Mouse (Mus musculus) MEL (cell line): Measurements from ENCODE around the gene Pde3a. TPM values are rescaled to one million over a fixed set of nuclear protein-coding genes. Genes with fewer than 3 reads are reported as not detected.

Experiments used
- DNase-seq: peaks from one replicate; pipeline ENCODE4 v3.0.0; 2011; ENCODE audit warnings: low read depth, low spot score
- H3K27ac ChIP-seq: 2 replicates; pipeline ENCODE4 v1.5.1; 2012; ENCODE audit warnings: low read depth, mild to moderate bottlenecking, control low read depth, low read length, moderate library complexity; ENCODE audit not compliant: control insufficient read depth
- H3K27me3 ChIP-seq, 2 experiments: fragments of 150-350 bp in 1 of 2; sonication (generic) in 1 of 2; 2 replicates each; pipeline ENCODE4 v1.6.1; 2012; ENCODE audit warnings: low read length in 2 of 2, mild to moderate bottlenecking in 2 of 2, improper control_type of control experiment in 1 of 2, moderate library complexity in 1 of 2; ENCODE audit not compliant: insufficient read depth in 2 of 2, control insufficient read depth in 1 of 2
- H3K36me3 ChIP-seq, 2 experiments: 2 replicates each; pipeline ENCODE4 v1.6.1; 2012 to 2014; ENCODE audit warnings: low read length in 2 of 2, improper control_type of control experiment in 1 of 2, inconsistent platforms in 1 of 2, mild to moderate bottlenecking in 1 of 2; ENCODE audit not compliant: insufficient read depth in 2 of 2, control insufficient read depth in 1 of 2
- H3K4me1 ChIP-seq, 2 experiments: fragments of 150-350 bp in 1 of 2; sonication (generic) in 1 of 2; 2 replicates each; pipeline ENCODE4 v1.6.1; 2012; ENCODE audit warnings: low read length in 2 of 2, improper control_type of control experiment in 1 of 2, mild to moderate bottlenecking in 1 of 2; ENCODE audit not compliant: insufficient read depth in 2 of 2, control insufficient read depth in 1 of 2
- H3K4me3 ChIP-seq, 2 experiments: fragments of 150-350 bp in 1 of 2; sonication (generic) in 1 of 2; 2 replicates each; pipeline ENCODE4 v1.5.1; 2012; ENCODE audit warnings: low read depth in 2 of 2, low read length in 2 of 2, mild to moderate bottlenecking in 2 of 2, moderate library complexity in 2 of 2, control low read depth in 1 of 2, improper control_type of control experiment in 1 of 2; ENCODE audit not compliant: control insufficient read depth in 1 of 2, insufficient read depth in 1 of 2
- H3K79me2 ChIP-seq: 2 replicates; pipeline ENCODE4 v1.6.1; 2012; ENCODE audit warnings: mild to moderate bottlenecking, low read length, moderate library complexity; ENCODE audit not compliant: control insufficient read depth, poor library complexity, insufficient read depth
- H3K9ac ChIP-seq: 2 replicates; pipeline ENCODE4 v1.6.1; 2012; ENCODE audit warnings: low read depth, mild to moderate bottlenecking, control low read depth, low read length, moderate library complexity; ENCODE audit not compliant: control insufficient read depth, poor library complexity, severe bottlenecking
- H3K9me3 ChIP-seq: fragments of 150-350 bp; sonication (generic); replicated peaks from 2 replicates; pipeline ENCODE4 v1.6.1; 2012; ENCODE audit warnings: mild to moderate bottlenecking, low read length, improper control_type of control experiment, moderate library complexity; ENCODE audit not compliant: insufficient read depth
- BHLHE40 ChIP-seq: IDR thresholded peaks from 2 replicates; pipeline ENCODE4 v1.6.1; 2012; ENCODE audit warnings: low read depth, mild to moderate bottlenecking, inconsistent platforms, low read length, improper control_type of control experiment, borderline replicate concordance
- CHD1 ChIP-seq: IDR thresholded peaks from 2 replicates; pipeline ENCODE4 v1.6.1; 2012; ENCODE audit warnings: low read depth, mild to moderate bottlenecking, inconsistent platforms, low read length, improper control_type of control experiment
- CHD2 ChIP-seq: IDR thresholded peaks from 2 replicates; pipeline ENCODE4 v1.6.1; 2011; ENCODE audit warnings: low read length, improper control_type of control experiment
- E2F4 ChIP-seq: IDR thresholded peaks from 2 replicates; pipeline ENCODE4 v1.6.1; 2011; ENCODE audit warnings: low read depth, low read length, improper control_type of control experiment, borderline replicate concordance
- ELF1 ChIP-seq: IDR thresholded peaks from 2 replicates; pipeline ENCODE4 v1.6.1; 2014; ENCODE audit warnings: low read depth, mild to moderate bottlenecking, inconsistent platforms, low read length, improper control_type of control experiment, moderate library complexity
- EP300 ChIP-seq, 2 experiments: IDR thresholded peaks; 2 replicates each; pipeline ENCODE4 v1.6.1; 2011; ENCODE audit warnings: improper control_type of control experiment in 2 of 2, low read length in 2 of 2, low read depth in 1 of 2, mild to moderate bottlenecking in 1 of 2
- ETS1 ChIP-seq: IDR thresholded peaks from 2 replicates; pipeline ENCODE4 v1.6.1; 2012; ENCODE audit warnings: low read depth, mild to moderate bottlenecking, inconsistent platforms, low read length, improper control_type of control experiment, moderate library complexity
- GABPA ChIP-seq: IDR thresholded peaks from 2 replicates; pipeline ENCODE4 v1.6.1; 2012; ENCODE audit warnings: low read depth, mild to moderate bottlenecking, inconsistent platforms, low read length, improper control_type of control experiment, moderate library complexity
- GATA1 ChIP-seq: IDR thresholded peaks from 2 replicates; pipeline ENCODE4 v1.6.1; 2011; ENCODE audit warnings: low read depth, low read length, improper control_type of control experiment
- HCFC1 ChIP-seq: IDR thresholded peaks from 2 replicates; pipeline ENCODE4 v1.6.1; 2012; ENCODE audit warnings: low read depth, mild to moderate bottlenecking, inconsistent platforms, low read length, improper control_type of control experiment, moderate library complexity
- JUND ChIP-seq: IDR thresholded peaks from 2 replicates; pipeline ENCODE4 v1.6.1; 2011; ENCODE audit warnings: low read depth, mild to moderate bottlenecking, improper control_type of control experiment, low read length
- MAX ChIP-seq: IDR thresholded peaks from 2 replicates; pipeline ENCODE4 v1.6.1; 2011; ENCODE audit warnings: low read length, improper control_type of control experiment
- MAZ ChIP-seq: IDR thresholded peaks from 2 replicates; pipeline ENCODE4 v1.6.1; 2012; ENCODE audit warnings: low read depth, mild to moderate bottlenecking, inconsistent platforms, low read length, improper control_type of control experiment
- MEF2A ChIP-seq: IDR thresholded peaks from 2 replicates; pipeline ENCODE4 v1.6.1; 2014; ENCODE audit warnings: low read depth, mild to moderate bottlenecking, inconsistent platforms, low read length, improper control_type of control experiment; ENCODE audit not compliant: poor library complexity, insufficient replicate concordance, severe bottlenecking; ENCODE audit errors: extremely low read depth
- MXI1 ChIP-seq: IDR thresholded peaks from 2 replicates; pipeline ENCODE4 v1.6.1; 2011; ENCODE audit warnings: mild to moderate bottlenecking, low read depth, low read length, improper control_type of control experiment
- MYB ChIP-seq: IDR thresholded peaks from 2 replicates; pipeline ENCODE4 v1.6.1; 2011; ENCODE audit warnings: mild to moderate bottlenecking, low read depth, low read length, improper control_type of control experiment
- NRF1 ChIP-seq: IDR thresholded peaks from 2 replicates; pipeline ENCODE4 v1.6.1; 2014; ENCODE audit warnings: low read depth, mild to moderate bottlenecking, inconsistent platforms, low read length, improper control_type of control experiment, moderate library complexity; ENCODE audit not compliant: poor library complexity, insufficient read depth, severe bottlenecking
- POLR2A ChIP-seq, 2 experiments: IDR thresholded peaks; 2 replicates each; pipeline ENCODE4 v1.6.1; 2011 to 2012; ENCODE audit warnings: low read length in 2 of 2, mild to moderate bottlenecking in 2 of 2, control low read depth in 1 of 2, improper control_type of control experiment in 1 of 2, low read depth in 1 of 2, moderate library complexity in 1 of 2; ENCODE audit not compliant: control insufficient read depth in 1 of 2, insufficient read depth in 1 of 2, poor library complexity in 1 of 2
- POLR2AphosphoS5 ChIP-seq: IDR thresholded peaks from 2 replicates; pipeline ENCODE4 v1.6.1; 2012; ENCODE audit warnings: low read depth, borderline replicate concordance, mild to moderate bottlenecking, inconsistent platforms, low read length, moderate library complexity, mixed read lengths
- RCOR1 ChIP-seq: IDR thresholded peaks from 2 replicates; pipeline ENCODE4 v1.6.1; 2012; ENCODE audit warnings: low read depth, mild to moderate bottlenecking, inconsistent platforms, low read length, improper control_type of control experiment
- SMC3 ChIP-seq: IDR thresholded peaks from 2 replicates; pipeline ENCODE4 v1.6.1; 2011; ENCODE audit warnings: low read depth, low read length, improper control_type of control experiment
- TBP ChIP-seq: IDR thresholded peaks from 2 replicates; pipeline ENCODE4 v1.8.0; 2011; ENCODE audit warnings: low read depth, low read length, improper control_type of control experiment
- TCF12 ChIP-seq: IDR thresholded peaks from 2 replicates; pipeline ENCODE4 v1.6.1; 2014; ENCODE audit warnings: low read depth, mild to moderate bottlenecking, inconsistent platforms, low read length, improper control_type of control experiment, moderate library complexity
- USF2 ChIP-seq, 2 experiments: IDR thresholded peaks; 2 replicates each; pipeline ENCODE4 v1.6.1; 2011 to 2012; ENCODE audit warnings: improper control_type of control experiment in 2 of 2, low read length in 2 of 2, borderline replicate concordance in 1 of 2, inconsistent platforms in 1 of 2, low read depth in 1 of 2, mild to moderate bottlenecking in 1 of 2; ENCODE audit not compliant: insufficient read depth in 1 of 2
- ZC3H11A ChIP-seq: IDR thresholded peaks from 2 replicates; pipeline ENCODE4 v1.6.1; 2012; ENCODE audit warnings: low read depth, mild to moderate bottlenecking, inconsistent platforms, low read length, improper control_type of control experiment
- ZMIZ1 ChIP-seq: IDR thresholded peaks from 2 replicates; pipeline ENCODE4 v1.6.1; 2012; ENCODE audit warnings: low read depth, mild to moderate bottlenecking, inconsistent platforms, low read length, improper control_type of control experiment, moderate library complexity
- ZNF384 ChIP-seq: IDR thresholded peaks from 2 replicates; pipeline ENCODE4 v1.6.1; 2012; ENCODE audit warnings: low read depth, mild to moderate bottlenecking, inconsistent platforms, low read length, improper control_type of control experiment
- polyA plus RNA-seq, 2 experiments: library from polyadenylated mRNA; stranded (reverse) in 1 of 2; unstranded in 1 of 2; fragments of >175 nt in 1 of 2; fragments of >200 nt in 1 of 2; gene quantifications; 2 replicates each; pipeline versions ENCODE4 v1.2.1 to v1.2.4; 2012; ENCODE audit warnings: low replicate concordance in 2 of 2, low read depth in 1 of 2; ENCODE audit not compliant: insufficient read length in 2 of 2, insufficient read depth in 1 of 2, missing spikeins in 1 of 2
- total RNA-seq: library from RNA; depleted of rRNA; stranded (reverse); fragments of 300-350 nt; gene quantifications from 2 replicates; pipeline ENCODE4 v1.2.3, GENCODE M21; 2012

Pde3a gene
- total and polyA plus RNA-seq, 3 experiments: not detected

DNA sequence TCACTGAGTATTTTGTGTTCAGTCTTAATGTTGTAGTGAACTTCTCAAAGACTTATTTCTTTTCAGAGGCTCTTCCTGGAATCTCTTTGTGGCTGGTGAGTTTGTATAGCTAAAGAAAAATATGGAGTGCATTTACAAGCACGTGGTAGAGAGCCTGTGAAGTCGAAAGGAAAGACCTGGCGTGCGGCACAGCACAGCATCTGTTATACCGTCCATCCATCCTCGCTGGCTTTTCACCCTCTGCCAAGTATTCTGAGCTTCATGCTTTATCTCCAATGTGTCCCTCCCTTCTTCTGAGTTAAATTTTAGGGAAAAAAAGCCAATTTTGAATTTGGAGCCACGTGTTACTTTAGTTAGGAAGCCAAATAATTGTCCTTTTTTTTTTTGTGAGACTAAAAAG lies 33.7 kb downstream of the Pde3a start:
- no peak overlapping the region for H3K9ac ChIP-seq
- H3K36me3 ChIP-seq: no peaks in the 10 kb centered on the region
- no peak overlapping the region for H3K27ac ChIP-seq
- H3K9me3 ChIP-seq: no peaks in the 10 kb centered on the region; the same call in 1 of the 2 replicates
- no peak overlapping the region for H3K4me3 ChIP-seq
- no peaks in the 10 kb centered on the region for H3K4me1 ChIP-seq
- no peak for DNase-seq
- TF ChIP-seq ZC3H11A: no peak
- TF ChIP-seq, all 39 proteins: peak for 0
- Histone ChIP-seq H3K27me3 (no peaks in the 10 kb centered on the region), H3K79me2 (no peaks in the 10 kb centered on the region)

DNA sequence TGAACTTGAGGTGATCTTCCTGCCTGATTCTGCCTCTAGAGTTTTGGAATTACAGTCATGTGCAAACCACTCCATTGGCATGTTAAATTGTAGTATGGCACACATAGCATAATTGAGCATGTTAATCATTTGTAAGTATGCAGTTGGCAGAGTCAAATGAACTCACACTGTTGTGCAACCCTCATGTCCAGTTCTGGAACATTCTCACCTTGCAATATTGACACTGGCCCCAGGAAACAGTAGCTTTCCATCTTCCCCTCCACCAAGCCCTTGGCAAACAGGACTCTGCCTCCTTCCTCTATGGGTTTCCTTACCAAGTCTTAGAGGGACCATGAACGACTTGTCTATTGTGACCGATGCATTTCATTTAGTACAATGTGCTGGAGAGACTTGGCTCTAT lies 42.1 kb downstream of the Pde3a start:
- no peaks in the 10 kb centered on the region for H3K9me3 ChIP-seq
- DNase-seq: no peak
- H3K27me3 ChIP-seq: no peaks in the 10 kb centered on the region

DNA sequence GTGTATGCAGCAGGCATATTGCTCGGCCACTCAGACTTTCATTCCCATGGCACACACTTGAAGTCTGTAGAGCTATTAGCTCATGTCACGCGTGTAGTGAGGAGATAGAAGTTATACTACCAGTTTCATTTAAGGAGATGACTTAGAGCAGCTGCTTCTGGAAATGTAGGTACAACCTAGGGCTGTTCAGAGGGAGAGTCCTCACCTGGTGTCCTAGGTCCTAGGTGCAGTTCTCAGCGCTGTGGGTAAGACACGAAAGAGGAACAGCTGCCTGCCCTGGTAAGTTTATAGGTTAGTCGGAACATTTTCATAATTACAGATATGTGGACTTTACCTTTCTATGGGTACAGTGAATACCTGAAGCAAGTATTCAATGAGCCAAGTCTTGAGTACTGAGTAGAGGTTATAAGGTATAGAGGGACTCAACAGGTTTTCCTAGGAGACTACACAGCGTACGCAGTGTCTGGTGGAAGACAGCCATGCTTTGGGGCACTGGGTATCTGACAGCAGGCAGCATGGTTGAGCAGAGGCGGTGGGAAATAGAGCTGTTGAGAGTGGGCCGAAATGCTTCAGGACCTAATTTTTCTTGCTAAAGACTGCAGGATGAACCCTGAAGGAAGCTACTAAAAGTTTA lies 43.9 kb downstream of the Pde3a start:
- Histone ChIP-seq H3K9ac (no peak overlapping the region), H3K9me3 (no peaks in the 10 kb centered on the region), H3K27ac (no peak overlapping the region), H3K36me3 (no peaks in the 10 kb centered on the region), H3K4me3 (no peak overlapping the region), H3K4me1 (no peaks in the 10 kb centered on the region), H3K79me2 (no peaks in the 10 kb centered on the region), H3K27me3 (no peaks in the 10 kb centered on the region)
- TF ChIP-seq ELF1: no peak
- no peak for TF ChIP-seq E2F4
- no peak for TF ChIP-seq BHLHE40
- TF ChIP-seq GATA1: no peak
- TF ChIP-seq HCFC1: no peak
- TF ChIP-seq JUND: no peak
- no peak for TF ChIP-seq MEF2A
- TF ChIP-seq CHD1: no peak
- no peak for TF ChIP-seq POLR2A (IDR thresholded peaks at IDR 0.05; ENCODE audit: control insufficient read depth in 1 of 2, insufficient read depth in 1 of 2, low read depth in 1 of 2, low read length in 2 of 2, poor library complexity in 1 of 2)
- TF ChIP-seq MYB: no peak
- no peak for TF ChIP-seq NRF1
- TF ChIP-seq POLR2AphosphoS5: no peak
- no peak for TF ChIP-seq MAZ
- no peak for TF ChIP-seq USF2 (IDR thresholded peaks at IDR 0.05; ENCODE audit: borderline replicate concordance in 1 of 2, insufficient read depth in 1 of 2, low read depth in 1 of 2, low read length in 2 of 2)
- no peak for TF ChIP-seq TCF12
- no peak for TF ChIP-seq SMC3
- no peak for TF ChIP-seq ZNF384
- TF ChIP-seq MAX: no peak
- no peak for TF ChIP-seq GABPA
- TF ChIP-seq TBP: no peak
- no peak for DNase-seq

More for the DNA sequence above, 42.1 kb downstream of the Pde3a start:
- no peaks in the 10 kb centered on the region for H3K79me2 ChIP-seq
- H3K36me3 ChIP-seq: no peaks in the 10 kb centered on the region
- H3K4me3 ChIP-seq: no peak overlapping the region
- no peak overlapping the region for H3K9ac ChIP-seq
- no peak overlapping the region for H3K27ac ChIP-seq
- H3K4me1 ChIP-seq: no peaks in the 10 kb centered on the region
- TF ChIP-seq MAX (no peak), GABPA (no peak), EP300 (IDR thresholded peaks at IDR 0.05; ENCODE audit: low read depth in 1 of 2, low read length in 2 of 2) (no peak), MXI1 (no peak), CHD2 (no peak), ZMIZ1 (no peak), RCOR1 (no peak), POLR2AphosphoS5 (no peak), MEF2A (no peak), ETS1 (no peak), POLR2A (IDR thresholded peaks at IDR 0.05; ENCODE audit: control insufficient read depth in 1 of 2, insufficient read depth in 1 of 2, low read depth in 1 of 2, low read length in 2 of 2, poor library complexity in 1 of 2) (no peak), BHLHE40 (no peak)
